Mouse (Mus musculus) lung, adult 2 months (tissue): ENCODE results near the gene Sgsm2. TPM values are rescaled to one million over a fixed set of nuclear protein-coding genes. Genes with fewer than 3 reads are reported as not detected.
A peak's percentile ranks its signal among the peaks of the same experiment; 100 is the strongest.

Experiments used
- DNase-seq: peaks from one replicate; pipeline ENCODE4 v3.0.0; 2022
- H3K4me1 ChIP-seq: fragments of 200-500 bp; 2 replicates; pipeline ENCODE4 v1.6.1; 2011; ENCODE audit warnings: low read length; ENCODE audit not compliant: control insufficient read depth, insufficient read depth
- H3K4me3 ChIP-seq: fragments of 200-500 bp; replicated peaks from 2 replicates; pipeline ENCODE3; 2011; ENCODE audit warnings: low read depth, mild to moderate bottlenecking, control low read depth, low read length; ENCODE audit errors: extremely low read depth
- CTCF ChIP-seq: fragments of 200-500 bp; IDR thresholded peaks from 2 replicates; pipeline ENCODE4 v1.5.1; 2011; ENCODE audit warnings: mild to moderate bottlenecking, low read length, control low read depth; ENCODE audit not compliant: insufficient read depth
- POLR2A ChIP-seq: fragments of 200-500 bp; IDR thresholded peaks from 2 replicates; pipeline ENCODE4 v1.6.1; 2011; ENCODE audit warnings: low read depth, mild to moderate bottlenecking, control low read depth, low read length, borderline replicate concordance; ENCODE audit errors: extremely low read depth
- WGBS: fragments of 180-500 bp; shearing (Covaris S2); methylation state at CpG from one replicate; pipeline ENCODE4 v1.1.7; 2018; 5-methylcytosine and 5-hydroxymethylcytosine counted together
- polyA plus RNA-seq: library from polyadenylated mRNA; depleted of rRNA; stranded (reverse); fragments of >200 nt; gene quantifications from 2 replicates; pipeline ENCODE4 v1.2.3, GENCODE M21; 2012

Gene Sgsm2
- polyA plus RNA-seq, 1 experiment: 22.1 TPM

DNA sequence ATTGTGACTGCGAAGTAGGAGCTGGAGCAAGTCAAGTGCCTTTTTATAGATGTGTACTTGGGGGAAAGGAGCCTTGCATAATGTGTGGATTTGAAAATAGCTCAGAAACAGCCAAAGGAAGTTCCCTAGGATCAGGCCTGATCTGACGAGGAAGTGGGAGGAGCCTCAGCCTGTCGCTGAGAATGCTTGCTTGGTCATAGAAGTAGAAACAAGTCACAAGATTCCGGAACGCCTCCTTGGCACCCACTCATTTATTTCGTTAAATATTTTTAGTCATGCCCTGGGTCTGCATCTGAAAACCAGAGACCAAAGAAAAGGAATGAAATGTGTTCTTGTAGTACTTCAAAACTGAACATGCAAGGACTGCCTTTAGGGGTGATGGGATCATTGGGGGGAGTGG, 57.9 kb downstream of the Sgsm2 start:
- peaks cover 15% of the 10 kb centered on the region for H3K4me1 ChIP-seq
- TF ChIP-seq CTCF: no peak
- TF ChIP-seq POLR2A: no peak
- peak; percentile 36 for DNase-seq
- H3K4me3 ChIP-seq: no peak overlapping the region
- 2% methylated on average over 6 of the region's 6 CpGs for WGBS

DNA sequence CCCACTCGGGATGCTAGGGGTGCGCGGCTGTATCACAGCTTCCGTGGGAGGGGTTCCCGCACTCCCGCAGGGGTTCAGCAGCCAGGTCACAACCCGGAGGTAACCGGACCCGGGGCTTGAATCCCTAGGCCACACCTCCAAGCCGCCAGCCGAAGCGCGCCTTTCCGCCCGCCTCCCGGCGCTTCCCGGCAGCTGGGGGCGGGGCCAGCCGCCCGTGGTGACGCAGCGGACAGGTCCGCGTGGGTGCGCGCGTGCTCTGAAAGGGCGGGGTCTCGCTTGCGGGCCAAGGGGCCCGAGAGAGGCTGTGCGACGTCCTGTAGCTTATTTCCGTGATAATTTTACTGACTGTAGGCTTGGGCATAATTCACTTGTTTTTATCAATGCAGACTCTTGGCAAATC, 58.4 kb downstream of the Sgsm2 start:
- WGBS: under 1% methylated on average over 35 of the region's 35 CpGs

DNA sequence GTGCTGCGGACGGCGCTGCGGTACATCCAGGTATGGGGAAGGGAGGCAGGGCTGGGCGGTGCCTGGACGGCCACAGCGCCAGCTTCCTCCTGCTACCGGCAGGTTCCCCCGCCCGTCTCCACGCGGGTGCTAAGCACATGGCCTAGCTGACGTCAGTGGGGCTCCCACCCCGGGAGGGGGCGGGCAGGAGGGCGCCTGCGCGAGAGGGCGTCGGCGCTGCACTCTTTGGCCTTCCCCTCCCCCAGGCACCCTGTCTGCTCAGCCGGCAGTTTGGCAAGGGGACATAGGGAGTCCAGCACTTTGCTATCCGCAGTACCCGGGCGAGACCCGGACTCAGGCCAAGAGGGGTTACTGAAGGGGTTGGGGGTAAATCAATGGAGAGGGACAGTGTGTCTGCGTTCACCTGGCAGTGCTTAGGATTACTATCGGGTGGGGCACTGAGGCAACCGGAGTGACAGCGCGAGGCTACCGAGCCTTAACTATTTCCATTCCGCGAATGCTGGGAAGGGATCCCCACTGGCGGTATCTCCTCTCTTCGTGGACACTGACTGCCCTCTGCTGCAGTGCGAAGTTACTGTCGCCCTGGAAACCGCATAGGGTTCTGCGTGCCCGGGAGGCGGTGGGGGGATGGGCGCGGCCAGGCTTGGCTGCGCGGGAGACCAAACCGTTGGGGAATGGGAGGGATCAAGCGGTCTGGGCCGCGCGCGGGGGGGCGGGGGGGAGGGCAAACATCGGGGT, 59.0 kb downstream of the Sgsm2 start:
- DNase-seq: peak; percentile 95
- peak overlapping the region; percentile 63 for H3K4me3 ChIP-seq
- TF ChIP-seq CTCF (no peak), POLR2A (no peak)
- H3K4me1 ChIP-seq: peaks cover 22% of the 10 kb centered on the region
- under 1% methylated on average over 54 of the region's 54 CpGs for WGBS

More for the DNA sequence above, 58.4 kb downstream of the Sgsm2 start:
- peak overlapping the region; percentile 63 for H3K4me3 ChIP-seq
- DNase-seq: peak; percentile 92
- TF ChIP-seq POLR2A (no peak; the same call in 1 of the 2 replicates), CTCF (no peak)
- peaks cover 19% of the 10 kb centered on the region for H3K4me1 ChIP-seq

DNA sequence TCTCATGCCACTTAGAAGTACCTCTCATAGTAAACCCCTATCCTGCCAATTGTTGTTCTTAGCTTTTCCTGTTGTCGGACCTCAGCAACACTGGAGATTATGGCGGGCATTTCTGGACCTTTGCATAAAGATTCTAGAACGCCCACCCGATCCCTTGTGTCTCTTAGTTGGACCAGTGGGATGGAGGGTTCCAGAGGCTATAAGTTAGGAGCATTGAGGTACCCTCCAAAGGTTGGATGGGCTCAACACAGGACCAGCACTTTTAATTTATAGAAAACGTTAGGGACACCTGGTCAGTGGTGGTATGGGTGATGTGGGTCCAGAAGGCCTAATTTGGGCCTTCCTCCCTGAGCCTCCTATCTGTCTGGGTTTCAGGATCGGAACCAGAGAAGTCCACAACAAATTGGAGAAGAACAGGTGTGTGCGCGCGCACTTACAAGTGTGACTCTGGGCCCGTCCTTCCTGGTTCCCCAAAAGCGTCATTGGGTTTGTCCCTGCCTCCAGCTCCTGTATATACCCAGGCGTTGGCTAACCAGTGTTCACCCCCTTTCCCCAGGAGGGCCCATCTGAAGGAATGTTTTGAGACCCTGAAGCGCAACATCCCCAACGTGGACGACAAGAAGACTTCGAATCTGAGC, 59.7 kb downstream of the Sgsm2 start:
- DNase-seq: no peak
- TF ChIP-seq CTCF (no peak), POLR2A (no peak)
- Histone ChIP-seq H3K4me3 (peak overlapping the region; percentile 31), H3K4me1 (peaks cover 28% of the 10 kb centered on the region)
- WGBS: 47% methylated on average over 16 of the region's 16 CpGs

DNA sequence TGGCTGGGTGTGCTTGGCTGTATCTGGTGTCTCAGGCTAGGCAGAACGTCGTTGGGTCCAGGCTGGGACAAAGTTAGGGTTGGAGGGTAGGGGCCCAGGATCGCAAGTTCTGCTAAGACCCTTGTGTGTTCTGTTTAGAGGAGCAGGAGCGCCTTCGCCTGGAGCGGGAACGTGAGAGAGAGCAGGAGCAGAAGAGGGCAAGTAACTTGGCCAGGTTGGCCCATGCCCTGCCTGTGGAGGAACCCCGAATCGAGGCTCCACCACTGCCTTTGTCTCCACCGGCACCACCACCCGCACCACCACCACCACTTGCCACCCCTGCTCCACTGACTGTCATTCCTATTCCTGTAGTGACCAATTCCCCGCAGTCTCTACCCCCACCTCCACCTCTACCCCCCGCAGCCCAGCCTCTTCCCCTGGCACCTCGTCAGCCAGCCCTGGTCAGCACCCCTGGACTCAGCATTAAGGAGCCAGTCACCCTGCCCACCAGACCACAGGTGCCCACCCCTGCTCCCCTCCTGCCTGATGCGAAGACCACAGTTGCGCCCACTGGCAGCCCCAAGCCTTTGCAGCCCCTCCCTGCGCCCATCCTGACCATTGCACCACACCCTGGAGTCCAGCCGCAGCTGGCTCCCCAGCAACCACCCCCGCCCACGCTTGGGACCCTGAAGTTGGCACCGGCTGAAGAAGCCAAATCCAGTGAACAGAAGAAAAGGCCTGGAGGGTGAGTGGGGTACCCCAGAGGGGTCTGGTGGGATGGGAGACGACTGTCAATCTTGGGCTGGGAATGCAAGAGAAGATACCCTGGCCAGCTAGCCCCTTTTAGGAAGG, 60.4 kb downstream of the Sgsm2 start:
- WGBS: 86% methylated on average over 22 of the region's 22 CpGs
- TF ChIP-seq CTCF (no peak), POLR2A (no peak)
- no peak for DNase-seq
- no peak overlapping the region for H3K4me3 ChIP-seq
- peaks cover 28% of the 10 kb centered on the region for H3K4me1 ChIP-seq

DNA sequence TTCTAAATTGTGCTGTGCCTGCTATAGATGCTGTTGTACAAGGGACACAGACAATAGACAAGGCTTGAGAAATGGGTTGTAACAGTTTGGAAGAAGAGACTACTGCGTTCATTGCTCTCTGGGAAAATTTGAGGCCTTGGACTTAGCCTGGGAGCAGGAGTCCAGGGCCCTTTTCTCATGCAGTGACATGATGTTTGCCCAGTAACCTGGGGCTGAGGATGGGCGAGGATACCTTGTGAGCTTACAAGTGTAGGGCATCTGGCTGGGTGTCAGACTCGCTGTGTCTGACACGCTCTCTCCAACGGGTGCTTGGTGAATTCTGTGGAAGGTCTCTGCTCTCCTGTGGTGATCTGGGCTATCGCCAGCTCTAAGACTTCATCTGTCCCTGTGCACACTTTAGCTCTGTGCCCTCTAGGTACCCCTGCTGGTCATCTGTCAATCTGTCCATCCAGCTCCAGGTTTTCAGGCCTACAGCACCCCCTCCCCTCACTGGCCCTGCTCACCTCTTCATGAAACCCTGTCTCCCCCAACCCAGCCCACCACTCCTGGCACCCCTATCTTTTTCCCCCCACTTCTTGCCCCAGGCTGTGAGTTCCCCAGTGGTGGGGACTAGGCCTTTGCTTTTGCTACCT, 61.2 kb downstream of the Sgsm2 start:
- no peak for DNase-seq
- Histone ChIP-seq H3K4me1 (peaks cover 28% of the 10 kb centered on the region), H3K4me3 (no peak overlapping the region)
- WGBS: 85% methylated on average over 6 of the region's 6 CpGs
- TF ChIP-seq POLR2A: no peak
- no peak for TF ChIP-seq CTCF

DNA sequence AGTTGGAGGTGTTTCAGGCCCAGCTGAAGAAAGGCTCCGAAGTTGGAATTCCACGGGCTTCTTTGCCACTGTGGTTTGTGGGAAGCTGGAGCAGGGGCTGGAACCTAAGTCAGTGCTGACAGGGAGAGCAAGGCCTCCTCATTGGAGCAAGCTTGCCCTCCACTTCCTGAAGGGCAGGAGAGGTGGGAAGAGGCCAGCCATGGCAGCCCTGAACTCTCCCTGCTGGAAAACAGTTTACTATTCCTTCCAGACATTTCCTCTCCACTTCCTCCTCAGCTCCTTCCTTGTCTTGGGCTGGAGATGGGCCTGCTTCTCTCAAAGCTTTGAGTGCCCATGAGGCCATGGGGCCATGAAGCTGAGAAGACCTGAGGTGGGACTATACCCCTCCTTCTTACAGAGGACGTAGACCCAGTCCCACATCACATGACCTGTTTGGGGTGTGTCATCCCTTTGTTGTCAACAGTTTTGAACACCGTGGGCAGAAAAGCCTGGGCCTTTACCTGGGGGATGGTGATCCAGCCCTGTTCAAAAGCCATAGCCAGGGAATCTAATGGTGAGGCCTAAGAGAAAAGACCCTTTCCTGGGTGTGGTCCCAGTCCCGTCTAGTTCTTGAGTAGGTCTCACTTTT, 62.1 kb downstream of the Sgsm2 start:
- no peak for TF ChIP-seq POLR2A
- no peak for DNase-seq
- H3K4me1 ChIP-seq: peaks cover 28% of the 10 kb centered on the region
- WGBS: 17% methylated on average over 5 of the region's 5 CpGs
- no peak overlapping the region for H3K4me3 ChIP-seq

DNA sequence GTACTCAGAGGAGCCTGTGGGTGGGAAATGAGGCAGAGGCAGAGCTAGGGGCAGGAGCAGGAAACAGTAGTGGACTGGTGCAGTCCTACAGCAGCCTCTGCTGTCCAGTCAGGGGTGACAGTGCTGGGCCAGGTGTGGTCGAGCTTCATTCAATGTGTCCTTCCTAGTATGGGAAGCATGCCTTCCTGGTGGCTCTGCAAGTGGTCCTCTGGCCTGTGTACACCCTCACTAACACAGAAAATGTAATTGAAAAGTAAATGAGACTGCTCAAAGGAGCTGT, 62.6 kb downstream of the Sgsm2 start:
- TF ChIP-seq CTCF (no peak), POLR2A (no peak)
- 24% methylated on average over 1 of the region's 1 CpGs for WGBS
- DNase-seq: no peak
- Histone ChIP-seq H3K4me1 (peaks cover 29% of the 10 kb centered on the region), H3K4me3 (no peak overlapping the region)
